Mouse (Mus musculus) neural tube, embryonic 14.5 days (tissue): Measurements from ENCODE around the gene Kri1. TPM values are rescaled to one million over a fixed set of nuclear protein-coding genes. Genes with fewer than 3 reads are reported as not detected.
"Not testable (repeated sequence)": the region's sequence is repeated elsewhere in the genome, so short reads cannot be mapped to it uniquely, and the experiment has no call there.

ENCODE experiments used
- ATAC-seq: fragments of 200-750 bp; cut with Nextera tagmentation; 2 replicates; pipeline ENCODE4 v1.8.0; 2017; ENCODE audit warnings: low read depth, mild to moderate bottlenecking, moderate TSS enrichment, moderate library complexity
- H3K27ac ChIP-seq: fragments of 300-500 bp; sonication (generic); 2 replicates; pipeline ENCODE4 v1.5.1; 2014; ENCODE audit warnings: low read depth, mild to moderate bottlenecking, control low read depth, low read length, moderate library complexity, mixed read lengths
- H3K27me3 ChIP-seq: fragments of 300-500 bp; sonication (generic); 2 replicates; pipeline ENCODE4 v1.6.1; 2014; ENCODE audit warnings: low read length; ENCODE audit not compliant: control insufficient read depth, insufficient read depth
- H3K36me3 ChIP-seq: fragments of 300-500 bp; sonication (generic); 2 replicates; pipeline ENCODE4 v1.6.1; 2014; ENCODE audit warnings: low read length, mixed read lengths; ENCODE audit not compliant: control insufficient read depth, insufficient read depth
- H3K4me1 ChIP-seq: fragments of 300-500 bp; sonication (generic); 2 replicates; pipeline ENCODE4 v1.6.1; 2014; ENCODE audit warnings: low read length; ENCODE audit not compliant: control insufficient read depth, insufficient read depth
- H3K4me2 ChIP-seq: fragments of 300-500 bp; sonication (generic); 2 replicates; pipeline ENCODE4 v1.6.1; 2014; ENCODE audit warnings: mild to moderate bottlenecking, low read depth, low read length, control low read depth
- H3K4me3 ChIP-seq: fragments of 300-500 bp; sonication (generic); 2 replicates; pipeline ENCODE4 v1.5.1; 2014; ENCODE audit warnings: low read depth, low read length, control low read depth, mixed read lengths
- H3K9ac ChIP-seq: fragments of 300-500 bp; sonication (generic); replicated peaks from 2 replicates; pipeline ENCODE4 v1.6.1; 2014; ENCODE audit warnings: low read depth, mild to moderate bottlenecking, control low read depth, low read length, mixed read lengths
- H3K9me3 ChIP-seq: fragments of 300-500 bp; sonication (generic); 2 replicates; pipeline ENCODE4 v1.6.1; 2016; ENCODE audit warnings: low read length; ENCODE audit not compliant: control insufficient read depth
- WGBS: fragments of 180-500 bp; shearing (Covaris S2); extraction: QIAGEN DNeasy Blood & Tissue Kit; methylation state at CpG from one replicate; pipeline ENCODE4 v1.1.7; 2014; 5-methylcytosine and 5-hydroxymethylcytosine counted together
- polyA plus RNA-seq: library from polyadenylated mRNA; unstranded; fragments of >200 nt; fragmentation: Nextera tagmentation; extraction: Ambion mirVana; gene quantifications from 2 replicates; pipeline ENCODE4 v1.2.1, GENCODE M21; 2014

Kri1 gene
- polyA plus RNA-seq, 1 experiment from 2014 or later, result 14.2 TPM

DNA sequence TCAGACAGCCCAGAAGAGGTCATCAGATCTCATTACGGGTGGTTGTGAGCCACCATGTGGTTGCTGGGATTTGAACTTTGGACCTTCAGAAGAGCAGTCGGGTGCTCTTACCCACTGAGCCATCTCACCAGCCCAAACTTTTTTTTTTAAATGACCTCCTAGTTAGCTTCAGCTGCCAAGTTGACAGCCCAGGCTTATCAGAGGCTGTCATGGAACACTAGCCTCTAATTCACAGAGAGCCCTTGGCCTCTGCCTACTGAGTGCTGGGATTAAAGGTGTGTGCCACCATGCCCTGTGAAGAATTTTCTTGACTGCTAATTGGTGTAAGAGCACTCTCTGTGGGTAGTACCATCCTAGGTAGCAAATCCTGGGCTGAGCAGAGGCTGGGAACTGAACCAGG is 64.3 kb downstream of the Kri1 start:
- not testable (repeated sequence) for H3K36me3 ChIP-seq, H3K4me2 ChIP-seq
- WGBS, result 100% methylated on average over 1 of the region's 2 CpGs

More for the DNA sequence above, 64.3 kb downstream of the Kri1 start:
- not testable (repeated sequence) for H3K4me3 ChIP-seq, ATAC-seq, H3K27ac ChIP-seq, H3K9ac ChIP-seq, H3K9me3 ChIP-seq, H3K27me3 ChIP-seq
- peaks cover 13% of the 10 kb centered on the region; the same call in 1 of the 2 replicates for H3K4me1 ChIP-seq

Other genes with a start within 250 kb of the Kri1 start
- gene Zglp1, start 220.9 kb downstream of the Kri1 start, polyA plus RNA-seq, result 1.2 and 2.7 TPM in 2 replicates
- gene Gm49373, start 214.9 kb downstream of the Kri1 start, polyA plus RNA-seq, result 1.7 and 1.8 TPM in 2 replicates
- 62.7 and 73.5 TPM in 2 replicates for gene Fdx1l, start 214.4 kb downstream of the Kri1 start, polyA plus RNA-seq
- 0.88 and 1.5 TPM in 2 replicates for gene Gm38431, start 196.0 kb downstream of the Kri1 start, polyA plus RNA-seq
- 29.4 and 35.2 TPM in 2 replicates for gene Raver1, start 196.0 kb downstream of the Kri1 start, polyA plus RNA-seq
- 7.9 and 10.2 TPM in 2 replicates for gene Tyk2, start 156.7 kb downstream of the Kri1 start, polyA plus RNA-seq
- gene Cdc37, start 138.0 kb downstream of the Kri1 start, polyA plus RNA-seq, result 190 and 219 TPM in 2 replicates
- 27.5 and 35.3 TPM in 2 replicates for gene Pde4a, start 122.3 kb downstream of the Kri1 start, polyA plus RNA-seq
- gene Keap1, start 48.6 kb downstream of the Kri1 start, polyA plus RNA-seq, result 34.2 and 43.6 TPM in 2 replicates
- 4.2 and 5.0 TPM in 2 replicates for gene S1pr5, start 39.5 kb downstream of the Kri1 start, polyA plus RNA-seq
- 50.4 and 50.5 TPM in 2 replicates for gene Atg4d, start 22.7 kb downstream of the Kri1 start, polyA plus RNA-seq
- 113 and 125 TPM in 2 replicates for gene Cdkn2d, start 3.4 kb upstream of the Kri1 start, polyA plus RNA-seq
- 1.1 and 2.3 TPM in 2 replicates for gene Ap1m2, start 24.4 kb upstream of the Kri1 start, polyA plus RNA-seq
- gene Slc44a2, start 32.7 kb upstream of the Kri1 start, polyA plus RNA-seq, result 67.7 and 75.1 TPM in 2 replicates
- gene Ilf3, start 79.9 kb upstream of the Kri1 start, polyA plus RNA-seq, result 210 and 222 TPM in 2 replicates
- 43.7 and 48.9 TPM in 2 replicates for gene Qtrt1, start 123.9 kb upstream of the Kri1 start, polyA plus RNA-seq
- gene Dnm2, start 136.9 kb upstream of the Kri1 start, polyA plus RNA-seq, result 53.1 and 59.4 TPM in 2 replicates
- 42.2 and 45.7 TPM in 2 replicates for gene Tmed1, start 222.3 kb upstream of the Kri1 start, polyA plus RNA-seq
- 2.5 and 3.0 TPM in 2 replicates for gene AB124611, start 238.2 kb upstream of the Kri1 start, polyA plus RNA-seq